26 mouse cellular contexts compared by ENCODE assay signal in the genomic region with DNA sequence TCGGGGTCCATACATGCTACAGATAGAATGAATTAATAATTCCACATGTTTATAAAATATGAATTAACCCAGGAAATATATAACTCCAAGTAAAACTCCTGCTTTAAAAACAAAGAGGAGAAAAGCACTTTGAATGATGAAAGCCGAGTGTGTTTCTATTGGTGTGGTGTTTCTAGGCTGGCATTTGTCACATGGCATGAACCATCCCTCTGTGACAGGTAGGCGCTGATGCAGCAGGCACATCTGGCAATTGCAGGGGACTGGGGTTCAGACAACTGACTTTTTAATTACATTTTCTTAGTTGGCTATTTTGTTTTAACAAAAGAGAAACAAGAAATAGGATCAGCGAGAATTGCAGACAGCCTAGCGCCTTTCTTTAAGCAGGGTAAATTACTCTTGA.
"Had no signal": no experiment of that assay in that cellular context is flagged by ENCODE, and none has a peak within 500 bp of the region (broad histone marks: within the 10 kb centered on the region; RNA-seq: fewer than 3 reads in every experiment).

No protein-coding gene starts in this region.

- H3K4me3 ChIP-seq: intestine, embryonic 15.5 days; kidney, embryonic 15.5 days; limb, embryonic 12.5 days; limb, embryonic 15.5 days; megakaryocyte, embryonic 14.5 days; midbrain, embryonic 12.5 days; neural tube, embryonic 12.5 days; neural tube, embryonic 15.5 days had no signal

- DNase-seq: kidney, adult 11 months; kidney, adult 8-10 months; kidney, postnatal 10 days; kidney, postnatal 36 days; layer of hippocampus, postnatal 36 days; left cerebral cortex, postnatal 4 days; liver, postnatal 0 days; lung, embryonic 14.5 days; lung, postnatal 36 days; right cerebral cortex, adult 18-20 months; right cerebral cortex, postnatal 14 days; right cerebral cortex, postnatal 4 days; thymus, adult 2 months; thymus, postnatal 14 days had no signal

- H3K27me3 ChIP-seq: kidney, embryonic 15.5 days; limb, embryonic 12.5 days; limb, embryonic 15.5 days; neural tube, embryonic 12.5 days had no signal

- H3K9me3 ChIP-seq: intestine, embryonic 15.5 days; kidney, embryonic 15.5 days; limb, embryonic 12.5 days; limb, embryonic 15.5 days; midbrain, embryonic 12.5 days; neural tube, embryonic 12.5 days; neural tube, embryonic 15.5 days had no signal

- H3K36me3 ChIP-seq: intestine, embryonic 15.5 days; kidney, embryonic 15.5 days; limb, embryonic 12.5 days; limb, embryonic 15.5 days; midbrain, embryonic 12.5 days; neural tube, embryonic 12.5 days; neural tube, embryonic 15.5 days had no signal

- ATAC-seq: intestine, embryonic 15.5 days; liver, postnatal 0 days; lung, postnatal 0 days had no signal

- H3K9ac ChIP-seq: intestine, embryonic 15.5 days; kidney, embryonic 15.5 days; limb, embryonic 12.5 days; limb, embryonic 15.5 days; liver, embryonic 14.5 days; liver, postnatal 0 days; lung, embryonic 14.5 days; midbrain, embryonic 12.5 days; neural tube, embryonic 12.5 days; neural tube, embryonic 15.5 days had no signal

- H3K4me2 ChIP-seq: intestine, embryonic 15.5 days; kidney, embryonic 15.5 days; limb, embryonic 12.5 days; limb, embryonic 15.5 days; liver, embryonic 11.5 days; lung, embryonic 14.5 days; midbrain, embryonic 12.5 days; neural tube, embryonic 12.5 days; neural tube, embryonic 15.5 days had no signal

- H3K4me1 ChIP-seq: intestine, embryonic 15.5 days; kidney, embryonic 15.5 days; limb, embryonic 12.5 days; limb, embryonic 15.5 days; neural tube, embryonic 12.5 days had no signal

- H3K27ac ChIP-seq: intestine, embryonic 15.5 days; kidney, embryonic 15.5 days; limb, embryonic 12.5 days; limb, embryonic 15.5 days; liver, embryonic 14.5 days; midbrain, embryonic 12.5 days; neural tube, embryonic 12.5 days; neural tube, embryonic 15.5 days; stomach, postnatal 0 days had no signal
